Mouse (Mus musculus) mesoderm, embryonic 11.5 days (tissue): ENCODE results near the gene Mast1.

ENCODE experiments used
- DNase-seq: peaks from one replicate; pipeline ENCODE4 v3.0.0-alpha.2; 2012; ENCODE audit warnings: low read depth, low spot score

Gene Mast1

DNA sequence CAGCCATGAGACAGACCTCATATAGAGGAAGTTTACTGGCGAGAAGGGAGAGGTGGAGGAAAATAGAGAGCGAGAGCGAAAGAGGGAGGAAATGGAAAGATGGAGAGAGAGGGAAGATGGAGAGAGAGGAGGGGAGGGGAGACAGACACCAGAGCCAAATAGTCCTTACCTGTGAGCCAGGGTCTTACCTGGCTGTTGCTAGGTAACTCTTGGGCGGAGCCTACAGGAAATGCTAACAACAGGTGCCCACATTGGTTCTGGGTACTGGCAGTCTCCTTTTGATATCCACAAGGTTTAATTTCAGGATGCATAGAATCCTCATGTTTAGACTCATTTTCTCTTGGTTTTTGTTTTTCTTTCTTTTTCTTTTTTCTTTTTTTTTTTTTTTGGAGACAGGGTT lies 64.1 kb downstream of the Mast1 start:
- DNase-seq = no peak

DNA sequence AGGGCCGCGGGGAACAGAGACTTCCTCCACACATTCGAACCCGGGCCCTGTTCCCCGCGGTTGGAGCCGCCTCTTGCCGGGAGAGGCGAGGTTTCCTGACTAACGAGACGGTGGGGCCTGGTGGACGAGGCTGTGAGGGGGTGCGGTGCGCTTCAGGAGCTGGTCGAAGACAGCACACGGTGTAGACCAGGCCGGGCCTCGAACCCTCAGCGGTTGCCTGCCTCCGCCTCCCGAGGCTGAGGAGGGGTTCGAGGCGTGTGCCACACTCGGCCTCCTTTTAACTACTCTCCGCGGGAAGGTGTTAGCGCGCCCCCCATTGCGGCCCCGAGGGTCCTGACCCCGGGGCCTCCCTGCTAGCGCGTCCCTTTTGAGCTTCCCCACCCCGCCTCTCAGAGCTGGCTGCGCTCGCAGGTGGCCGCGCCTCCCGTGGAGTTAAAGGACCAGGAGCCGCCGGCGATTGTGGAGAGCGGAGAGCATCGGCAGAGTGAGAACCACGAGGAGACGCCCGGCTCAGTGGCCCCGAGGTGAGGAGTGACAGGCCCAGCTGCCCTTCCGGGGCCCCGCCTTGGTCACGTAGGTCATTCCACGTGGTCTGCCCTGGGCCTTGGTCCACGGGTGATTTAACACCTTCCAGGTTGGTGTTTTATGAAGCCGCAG lies 64.7 kb downstream of the Mast1 start:
- DNase-seq = peak; percentile 16

DNA sequence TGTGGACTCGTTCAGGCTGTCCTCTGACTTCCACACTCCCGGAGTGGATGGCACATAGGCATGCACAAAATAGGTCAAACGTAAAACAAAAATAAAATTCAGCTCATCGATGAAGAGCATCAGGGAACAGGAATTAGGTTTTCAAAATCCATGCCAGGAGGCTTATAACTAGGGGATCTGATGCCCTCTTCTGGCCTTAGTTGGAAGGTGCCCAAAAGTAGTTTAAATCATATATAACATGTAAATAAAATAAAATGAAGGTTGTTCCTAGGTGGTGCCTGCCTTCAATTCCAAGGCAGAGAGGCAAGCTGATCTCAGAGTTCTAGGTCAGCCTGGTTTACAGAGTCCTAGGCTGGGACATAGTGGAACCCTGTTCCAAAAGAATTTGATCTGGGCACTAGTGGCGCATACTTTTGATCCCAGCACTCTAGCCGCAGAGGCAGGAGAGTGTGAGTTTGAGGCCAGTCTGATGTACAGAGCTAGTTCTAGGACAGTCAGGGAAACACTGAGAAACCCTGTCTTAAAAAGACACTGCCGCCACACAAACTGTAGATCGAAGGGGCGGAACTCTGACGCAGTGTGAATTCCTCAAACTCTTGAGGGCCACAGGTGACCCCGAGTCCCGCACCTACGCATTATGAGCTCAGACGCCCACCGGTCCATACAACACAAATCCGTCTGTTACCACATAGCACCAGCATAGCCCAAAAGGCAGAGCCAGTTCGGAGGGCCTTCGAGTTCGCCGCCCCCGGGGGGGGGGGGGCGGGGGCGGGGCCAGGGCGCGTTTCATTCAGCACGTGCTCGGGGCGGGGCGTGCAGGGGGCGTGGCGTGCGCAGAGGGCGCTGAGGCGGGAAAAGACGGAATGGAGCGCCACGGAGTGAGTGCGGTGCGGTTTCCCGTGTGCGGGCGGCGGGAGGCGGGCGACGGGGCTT lies 65.5 kb downstream of the Mast1 start, which contains the start of gene Syce2:
Gene Syce2, plus strand, starts transcription at position 736 of the 933 bp plus-strand sequence.
- peak; percentile 68 for DNase-seq
